Mouse (Mus musculus) stomach, postnatal 0 days (tissue): ENCODE measurements around the gene Esd.

Source experiments
- CTCF ChIP-seq: IDR thresholded peaks from 2 replicates; pipeline ENCODE4 v1.5.1; 2016; ENCODE audit warnings: antibody characterized with exemption, low read depth, mild to moderate bottlenecking, moderate library complexity
- EP300 ChIP-seq: optimal IDR thresholded peaks from 2 replicates; pipeline ENCODE3; 2016; ENCODE audit warnings: antibody characterized with exemption

GRCm38 (mm10) chr14:74798063-74798890 is 66.2 kb downstream of the Esd start:
- TF ChIP-seq CTCF (no peak), EP300 (no peak)
